Mouse (Mus musculus) lung, adult 18-20 months (tissue): ENCODE results near the gene Gpr108.

Source experiments
- DNase-seq, 2 experiments: peaks; one replicate each; pipeline ENCODE4 v3.0.0; 2022; ENCODE audit warnings: mixed read lengths in 2 of 2

Gene Gpr108

GRCm38 (mm10) chr17:57207938-57208337, 40.3 kb downstream of the Gpr108 start:
- DNase-seq: no peak

DNA sequence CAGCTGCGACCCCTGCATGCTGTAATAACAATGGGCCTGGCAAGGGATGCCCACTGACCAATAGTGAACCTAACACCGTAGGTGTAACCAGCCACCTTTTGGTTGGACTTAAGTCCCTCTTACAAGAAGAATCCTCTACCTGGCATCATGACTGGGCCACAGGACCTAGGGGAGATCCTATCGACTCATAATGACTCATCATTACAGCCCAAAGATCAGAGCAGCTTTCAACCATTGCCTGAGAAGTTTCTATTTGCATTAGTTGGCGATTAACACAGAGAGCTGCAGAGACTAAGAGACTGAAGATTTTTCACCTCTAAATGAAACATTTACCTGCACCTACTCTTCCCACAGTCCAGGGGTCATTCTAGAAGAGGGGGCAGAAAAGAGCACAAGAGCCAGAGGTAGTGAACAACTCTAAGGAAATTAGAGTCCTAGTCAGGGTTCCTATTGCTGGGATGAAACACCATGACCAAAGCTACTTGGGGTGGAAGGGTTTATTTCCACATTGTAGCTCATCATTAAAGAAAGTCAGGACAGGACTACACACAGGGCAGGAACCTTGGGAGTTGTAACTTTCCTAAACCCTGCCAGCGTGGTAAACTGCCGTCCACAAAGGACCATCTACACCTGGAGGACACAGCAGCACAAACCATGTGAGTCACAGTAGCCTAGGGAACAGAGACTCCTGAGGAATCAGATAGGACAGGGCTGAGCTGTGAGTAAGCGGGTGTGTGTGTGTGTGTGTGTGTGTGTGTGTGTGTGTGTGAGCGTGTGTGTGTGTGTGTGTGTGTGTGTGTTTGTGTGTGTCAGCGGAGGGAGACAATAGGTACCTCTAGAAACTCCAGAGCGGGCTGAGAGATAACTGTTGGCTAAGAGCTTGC, 46.2 kb downstream of the Gpr108 start:
- no peak for DNase-seq

DNA sequence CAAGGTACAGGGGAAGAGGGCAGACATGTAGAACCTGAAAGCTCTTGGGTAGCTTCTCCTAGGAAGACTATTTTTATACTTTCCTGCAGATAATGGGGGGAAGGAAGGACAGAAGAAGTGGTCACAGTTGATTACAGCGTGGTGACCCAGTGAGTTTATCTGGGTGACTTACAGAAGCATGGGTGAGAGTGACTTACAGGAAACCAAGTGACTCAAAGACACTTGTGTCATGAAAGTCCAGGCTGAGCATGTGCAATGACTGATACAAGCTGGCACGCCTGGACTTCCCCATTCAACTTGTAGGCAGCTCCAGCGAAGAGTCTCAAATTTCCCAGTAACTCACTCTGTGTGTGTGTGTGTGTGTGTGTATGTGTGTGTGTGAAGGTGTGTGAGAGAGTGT, 50.0 kb downstream of the Gpr108 start:
- DNase-seq: no peak

- DNase-seq: no peak
Observed at GRCm38 (mm10) chr17:57195326-57196010, 52.8 kb downstream of the Gpr108 start.

GRCm38 (mm10) chr17:57194771-57195170, 53.5 kb downstream of the Gpr108 start:
- DNase-seq: no peak

DNA sequence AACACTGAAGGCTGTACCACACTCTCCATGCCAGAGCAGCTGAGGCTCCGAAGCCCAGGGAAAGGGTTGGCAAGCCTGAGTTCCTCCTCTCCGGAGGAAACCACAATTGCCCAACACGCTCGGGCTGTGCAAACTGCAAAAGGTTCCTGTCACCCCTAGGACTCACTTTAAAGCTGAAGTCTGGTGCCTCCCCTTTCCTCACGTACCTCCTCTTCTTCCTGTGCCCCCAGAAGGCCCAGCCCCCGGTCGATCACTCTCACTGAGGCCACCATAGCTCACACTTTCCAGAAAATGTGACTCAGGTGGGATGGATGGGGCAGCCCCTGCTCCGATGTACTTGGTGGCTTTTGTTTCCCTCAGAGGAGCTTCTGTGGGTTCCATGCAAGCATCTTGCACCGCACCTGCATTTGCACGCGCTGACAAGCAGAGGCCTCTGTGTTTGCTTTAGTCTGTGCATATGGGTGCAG, 54.2 kb downstream of the Gpr108 start, which contains the start of gene Tnfsf14:
TSS of gene Tnfsf14 (minus strand) at position 137 of the 467 bp plus-strand sequence.
- DNase-seq: peak; percentile 45 to 49

- DNase-seq: no peak
Observed at GRCm38 (mm10) chr17:57188510-57189192, 59.6 kb downstream of the Gpr108 start.

DNA sequence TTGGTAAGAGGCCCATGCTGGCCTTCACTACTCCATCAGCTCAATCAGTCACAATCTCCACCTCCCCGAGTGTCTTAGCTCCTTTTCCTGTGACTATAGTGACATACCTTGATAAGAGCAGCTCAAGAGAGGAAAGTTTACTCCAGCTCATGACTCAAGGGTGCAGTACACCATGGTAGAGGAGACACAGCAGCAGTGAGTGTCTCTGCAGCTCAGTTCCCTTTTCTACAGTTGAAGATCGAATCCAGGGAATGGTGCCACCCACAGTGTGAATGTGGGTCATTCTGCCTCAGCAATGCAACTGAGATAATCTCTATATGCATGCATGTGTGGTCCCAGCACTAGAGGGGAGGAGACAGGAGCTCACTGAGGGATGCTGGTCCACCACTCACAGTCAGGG, 62.6 kb downstream of the Gpr108 start:
- no peak for DNase-seq
